Mouse (Mus musculus): Measurements from ENCODE around the gene Foxo3. TPM values are rescaled to one million over a fixed set of nuclear protein-coding genes. Genes with fewer than 3 reads are reported as not detected.
A peak's percentile ranks its signal among the peaks of the same experiment; 100 is the strongest.

The Foxo3 gene
- total RNA-seq, 2 experiments from 2014 or later, result 45.7 to 50.1 TPM

DNA sequence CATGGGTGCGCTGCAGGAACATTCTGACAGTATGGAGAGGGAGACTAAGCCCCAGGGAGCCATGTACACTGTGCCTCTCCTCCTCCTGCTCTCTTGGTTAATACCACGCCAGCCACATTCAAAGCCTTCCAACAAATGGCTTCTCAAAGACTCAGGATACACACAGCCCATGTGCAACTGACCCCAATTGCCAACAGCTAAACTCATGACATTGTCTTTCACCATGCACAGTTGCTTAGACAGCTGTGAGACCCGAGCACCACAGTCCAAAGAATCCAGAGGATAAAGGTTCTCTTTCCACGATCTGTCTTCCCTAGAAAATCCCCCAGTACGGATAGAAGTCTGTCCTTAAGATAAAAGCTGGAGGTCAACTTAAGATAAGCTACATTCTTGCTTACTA, 27.9 kb downstream of the Foxo3 start:
- no peak for DNase-seq

DNA sequence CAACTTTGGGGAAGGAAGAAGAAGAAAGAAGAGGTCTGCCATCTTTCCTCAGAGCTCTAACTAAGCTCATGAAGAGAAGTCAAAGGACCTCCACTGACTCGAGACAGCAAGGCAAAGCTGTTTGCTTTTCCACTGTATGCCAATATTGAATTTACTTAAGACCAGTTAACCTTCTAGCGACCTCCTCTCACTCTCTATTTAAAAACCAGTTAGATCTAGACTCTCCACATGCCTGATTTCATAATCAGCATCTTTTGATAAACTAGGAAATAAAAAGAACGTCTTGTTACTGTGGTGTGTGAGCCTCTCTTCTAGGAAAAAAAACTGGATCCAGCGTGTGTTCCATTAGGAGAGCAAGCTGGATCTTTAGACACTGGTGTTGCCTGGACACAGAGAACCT, 28.4 kb downstream of the Foxo3 start:
- no peak for DNase-seq

DNA sequence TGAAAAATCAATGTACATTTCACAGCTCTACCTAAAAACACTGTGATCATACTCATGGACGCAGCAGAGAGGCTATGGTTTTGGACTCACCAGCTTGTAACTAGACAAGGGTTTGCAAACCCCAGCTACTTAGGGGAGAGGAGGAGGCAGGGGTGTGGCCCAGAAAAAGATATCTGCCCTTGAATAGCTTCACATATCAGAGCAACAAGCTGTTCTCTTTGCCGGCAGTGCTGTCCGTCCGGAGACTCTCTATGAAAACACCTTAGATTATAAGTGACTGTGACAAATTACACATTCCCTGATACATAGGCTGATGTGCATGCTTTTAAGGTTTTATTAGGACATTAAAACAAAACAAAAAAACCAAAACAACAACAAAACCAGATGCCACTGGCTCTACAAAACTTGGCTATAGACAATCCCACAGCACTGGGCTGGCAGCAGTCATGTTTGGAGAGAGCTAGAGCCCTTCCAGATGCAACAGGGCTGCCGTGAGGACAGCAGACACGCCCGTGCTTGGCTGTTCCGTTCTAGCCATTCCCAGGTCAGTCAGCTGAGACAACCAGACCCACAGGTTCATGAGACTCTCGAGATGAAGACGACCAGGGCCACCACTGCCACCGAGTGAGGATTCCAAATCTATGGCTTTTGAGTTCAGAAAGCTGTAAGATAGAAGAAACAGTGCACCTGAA, 29.3 kb downstream of the Foxo3 start:
- no peak for DNase-seq

DNA sequence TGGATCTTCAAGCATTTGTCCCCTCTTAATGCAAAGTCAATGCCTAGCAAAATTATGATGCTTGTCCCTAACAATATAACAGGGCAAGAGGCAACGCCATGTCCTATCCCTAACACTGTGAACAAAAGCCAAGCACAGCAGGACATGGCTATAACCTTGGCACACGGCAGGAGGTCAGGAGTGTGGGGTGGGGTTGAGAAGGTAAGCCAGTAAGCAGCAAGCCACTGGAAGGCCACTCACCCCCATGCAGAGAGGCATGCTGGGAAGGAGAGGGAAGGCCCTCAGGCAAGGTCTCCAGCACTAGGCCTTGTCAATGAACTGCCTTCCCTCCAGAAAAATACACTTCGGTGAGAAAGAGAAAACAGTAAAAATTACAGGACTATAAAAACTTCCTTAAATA, 30.1 kb downstream of the Foxo3 start:
- DNase-seq, result no peak

DNA sequence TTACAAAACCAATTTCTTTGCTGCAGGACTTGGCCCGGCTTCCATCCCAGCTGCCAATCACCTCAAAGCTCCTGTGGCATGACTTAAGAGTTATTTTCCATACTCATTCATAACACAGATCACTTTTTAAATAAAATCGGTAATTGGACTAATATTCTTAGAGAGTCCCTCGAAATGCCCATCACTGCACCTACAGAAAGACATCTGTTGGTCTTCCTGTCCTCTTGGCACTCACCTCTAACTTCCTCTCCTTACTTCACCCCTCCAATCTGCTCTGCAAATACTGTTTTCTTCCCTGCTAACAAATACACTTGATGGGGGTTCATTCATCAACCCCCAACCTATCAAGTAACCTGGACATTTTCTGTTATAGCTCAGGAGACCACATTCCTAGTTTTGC, 30.9 kb downstream of the Foxo3 start:
- no peak for DNase-seq

DNA sequence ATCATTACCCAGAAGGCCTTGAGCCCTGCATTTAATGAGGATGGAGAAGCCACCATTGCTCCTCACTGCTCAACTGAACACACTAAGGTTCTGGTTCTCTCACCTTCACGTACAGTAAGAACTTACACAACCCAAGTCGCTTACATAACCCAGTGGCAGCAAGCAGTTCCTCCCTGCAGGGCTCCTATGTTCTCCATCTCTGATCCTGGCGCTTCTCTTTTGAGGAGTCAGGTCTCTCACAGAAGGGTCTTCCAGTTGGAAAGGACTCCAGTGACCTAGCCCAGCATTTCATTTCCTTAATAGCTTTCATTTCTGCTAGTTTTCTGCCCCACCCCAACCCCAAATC, 31.3 kb downstream of the Foxo3 start:
- DNase-seq, result no peak

DNA sequence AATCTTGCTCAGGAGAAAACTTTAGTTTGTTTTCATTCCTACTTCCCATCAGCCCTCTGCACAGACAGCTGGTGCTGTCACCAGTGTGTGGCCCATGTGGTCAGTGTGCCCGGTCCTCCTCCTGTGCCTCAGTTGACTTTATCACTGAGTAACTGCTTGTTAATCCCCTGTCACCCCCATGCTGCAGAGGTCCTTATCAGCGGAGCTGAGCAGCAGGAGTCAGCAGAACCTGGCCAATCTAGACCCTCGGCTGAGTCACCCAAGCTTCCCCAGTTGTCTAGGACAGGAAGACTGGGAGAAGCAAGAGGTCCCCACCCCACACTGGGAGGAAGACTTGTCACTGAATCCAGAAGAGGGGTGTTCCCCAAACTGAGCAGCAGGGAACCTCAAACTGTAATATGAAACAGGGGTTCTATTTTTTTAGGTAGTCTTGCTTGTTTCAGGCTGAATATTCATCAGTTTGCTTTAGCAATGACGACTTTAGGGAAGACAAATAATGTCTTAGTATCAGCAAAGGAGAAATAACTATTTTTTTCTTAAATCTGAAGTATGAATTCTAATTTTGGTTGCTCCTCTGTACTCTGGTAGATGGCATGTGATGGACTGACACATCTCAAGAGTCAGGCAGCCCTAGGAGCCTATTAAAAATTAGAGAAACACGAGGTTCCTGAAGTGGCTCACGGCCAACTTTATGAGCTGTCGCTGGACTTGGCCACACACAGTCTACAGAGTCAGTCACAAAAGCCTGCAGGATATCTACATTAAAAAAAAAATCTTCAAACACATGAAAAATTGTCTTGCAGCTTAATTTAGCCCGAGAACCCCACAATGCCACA, 31.9 kb downstream of the Foxo3 start:
- no peak for DNase-seq

DNA sequence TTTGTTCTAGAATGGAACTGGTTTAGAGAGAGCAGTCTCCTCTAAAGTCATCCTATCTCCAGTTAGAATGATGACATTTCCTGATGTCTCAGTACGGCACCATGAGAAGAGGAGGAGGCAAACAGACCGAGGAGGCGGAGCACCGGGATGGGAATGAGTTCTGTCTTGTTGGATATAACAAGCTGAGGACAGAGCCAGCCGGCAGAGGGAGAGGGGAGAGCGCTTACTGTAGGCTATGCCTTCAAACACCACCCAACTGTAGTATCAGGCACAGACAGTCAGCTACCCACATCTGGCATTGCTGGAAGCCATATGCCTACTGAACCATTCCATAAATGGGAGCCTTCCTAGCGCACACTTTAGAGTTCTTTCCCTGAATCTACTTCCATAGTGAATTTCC, 32.6 kb downstream of the Foxo3 start:
- peak in 1 of 2 experiments; percentile 15 for DNase-seq

DNA sequence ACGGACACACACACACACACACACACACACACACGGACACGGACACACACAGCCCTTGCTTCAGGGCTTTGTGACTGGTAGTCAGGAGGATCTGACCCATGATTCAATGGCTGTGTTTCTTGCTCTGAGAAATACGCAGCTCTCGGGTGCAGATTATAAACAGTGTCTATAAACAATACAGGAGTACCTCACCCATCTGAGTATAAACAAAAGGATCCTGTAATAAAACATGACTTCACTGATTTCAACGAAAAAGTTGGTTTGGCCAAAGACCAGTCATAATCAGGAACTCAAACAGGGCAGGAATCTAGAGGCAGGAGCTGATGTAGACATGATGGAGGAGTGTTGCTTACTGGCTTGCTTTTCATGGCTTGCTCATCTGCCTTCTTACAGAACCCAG, 34.1 kb downstream of the Foxo3 start:
- DNase-seq, result no peak

DNA sequence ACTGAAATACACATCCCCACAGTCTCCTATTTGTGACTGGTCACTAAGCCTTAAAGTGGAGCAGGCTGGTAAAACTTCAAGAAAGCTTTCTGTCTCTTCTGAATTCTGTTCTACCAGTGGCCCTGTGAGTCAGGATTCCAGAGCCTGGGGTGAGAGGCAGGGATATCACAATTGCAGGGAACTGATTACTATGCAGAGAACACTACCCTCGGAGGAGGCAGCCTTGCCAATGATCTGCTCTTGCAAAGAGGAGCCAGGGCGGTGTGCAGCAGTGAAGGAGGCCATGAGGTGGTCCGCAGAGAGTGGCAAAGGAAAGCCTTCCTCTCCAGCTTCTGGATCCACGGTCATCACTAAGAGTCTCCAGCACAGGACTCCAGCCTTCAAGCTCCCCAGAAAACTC, 34.8 kb downstream of the Foxo3 start:
- DNase-seq, result no peak

DNA sequence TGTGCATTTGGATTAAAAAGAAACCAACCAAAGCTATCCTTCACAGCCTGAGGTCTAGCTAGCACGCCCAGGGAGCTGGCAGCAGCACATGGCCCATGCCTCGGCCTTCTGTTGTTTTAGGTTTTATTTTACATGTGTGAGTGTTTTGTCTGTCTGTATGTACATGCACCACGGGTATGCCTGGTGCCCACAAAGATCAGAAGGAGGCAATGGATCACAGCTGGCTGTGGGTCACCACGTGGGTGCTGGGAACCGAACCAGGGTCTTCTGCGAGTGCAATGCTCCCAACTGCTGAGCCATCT, 36.8 kb downstream of the Foxo3 start:
- DNase-seq, result no peak

DNA sequence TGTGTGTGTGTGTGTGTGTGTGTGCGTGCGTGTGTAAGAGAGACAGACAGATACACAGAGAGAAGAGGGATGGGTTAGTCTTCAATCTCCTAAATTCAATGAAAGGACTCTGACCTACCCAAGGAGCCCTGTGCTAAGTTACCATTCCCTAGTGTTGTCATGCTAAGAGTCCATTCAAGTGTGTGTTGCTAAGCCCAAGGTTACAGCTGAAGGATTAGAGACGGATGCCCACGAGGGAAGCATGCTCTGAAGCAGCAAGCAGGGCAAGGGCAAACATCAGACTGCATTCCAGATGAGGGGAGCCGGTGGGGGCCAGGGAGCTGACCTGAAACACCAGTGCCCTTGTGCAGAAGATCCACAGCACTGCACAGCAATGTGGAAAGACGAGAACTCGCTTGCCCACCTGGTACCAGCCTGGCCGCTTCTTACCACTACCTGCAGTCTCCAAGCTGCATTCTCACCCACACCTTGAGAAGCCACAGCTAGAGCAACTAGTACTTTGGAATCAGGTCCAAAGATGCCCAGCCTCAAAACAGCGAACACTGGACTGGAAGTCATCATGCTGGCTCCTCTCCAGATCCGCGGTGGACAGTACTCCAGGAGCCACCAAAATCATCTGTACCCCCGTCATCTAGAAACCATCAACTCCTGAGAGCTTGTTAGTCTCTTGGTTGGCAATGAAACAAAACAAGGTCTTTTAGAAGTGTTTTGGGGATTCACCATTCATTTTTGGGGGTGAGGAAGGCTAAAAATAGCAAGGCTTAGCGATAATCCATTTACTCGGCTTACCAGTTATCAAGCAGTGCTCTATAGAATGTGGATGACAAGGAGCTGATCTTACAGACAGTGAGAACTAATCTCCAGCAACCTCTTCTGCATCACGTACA, 37.4 kb downstream of the Foxo3 start:
- no peak for DNase-seq

DNA sequence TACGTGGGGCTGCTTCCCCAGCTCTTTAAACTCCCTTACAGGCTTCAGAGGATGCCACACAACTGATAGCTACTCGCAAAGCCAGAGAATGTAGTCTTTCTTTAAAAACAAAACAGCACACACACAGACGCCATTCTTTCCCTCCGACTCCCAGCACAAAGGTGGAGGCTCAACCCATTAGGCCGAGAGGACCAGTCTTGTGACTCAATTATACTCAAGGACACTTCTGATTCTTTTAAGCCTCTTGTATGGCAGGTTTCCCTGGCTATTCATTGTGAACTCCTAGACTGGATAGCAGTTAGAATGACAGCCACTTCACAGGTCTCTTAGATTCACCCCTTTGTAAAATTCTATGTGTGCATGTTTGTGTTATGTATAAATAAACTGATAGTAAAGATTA, 38.3 kb downstream of the Foxo3 start:
- no peak for DNase-seq

DNA sequence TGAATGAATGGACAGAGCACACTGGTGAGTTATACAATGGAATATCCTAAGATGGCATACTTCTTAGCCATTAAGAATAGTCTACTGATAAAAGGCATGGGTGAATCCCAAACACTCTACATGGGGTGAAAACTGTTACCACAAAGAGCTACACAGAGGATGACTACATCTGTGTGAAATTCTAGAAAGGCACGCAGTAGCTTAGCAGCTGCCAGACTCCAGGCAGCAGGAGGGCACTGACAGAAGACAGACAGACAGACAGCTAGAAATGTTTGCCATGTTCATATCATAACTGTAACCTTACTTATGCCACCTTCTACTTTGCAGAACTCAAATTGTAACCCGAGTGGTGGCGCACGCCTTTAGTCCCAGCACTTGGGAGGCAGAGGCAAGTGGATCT, 39.0 kb downstream of the Foxo3 start:
- no peak for DNase-seq

DNA sequence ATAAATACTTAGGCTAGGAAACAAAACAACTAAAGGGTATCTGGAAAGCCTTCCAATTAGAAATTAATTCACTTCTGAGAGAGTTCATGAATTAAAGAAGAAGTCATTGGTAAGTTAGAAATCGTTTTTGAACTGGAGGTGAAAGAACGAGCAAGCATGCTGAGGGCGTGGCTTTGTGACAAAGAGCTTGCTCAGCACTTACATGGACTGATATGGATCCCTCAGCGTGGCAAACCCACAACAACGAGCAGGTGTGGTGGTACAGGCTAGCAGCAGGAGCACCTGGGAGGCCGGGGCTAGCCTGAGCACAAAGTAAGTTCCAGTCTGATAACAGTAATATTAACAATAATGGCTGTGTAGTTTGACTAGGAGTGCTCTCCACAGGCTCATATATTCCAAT, 41.2 kb downstream of the Foxo3 start:
- DNase-seq, result no peak

DNA sequence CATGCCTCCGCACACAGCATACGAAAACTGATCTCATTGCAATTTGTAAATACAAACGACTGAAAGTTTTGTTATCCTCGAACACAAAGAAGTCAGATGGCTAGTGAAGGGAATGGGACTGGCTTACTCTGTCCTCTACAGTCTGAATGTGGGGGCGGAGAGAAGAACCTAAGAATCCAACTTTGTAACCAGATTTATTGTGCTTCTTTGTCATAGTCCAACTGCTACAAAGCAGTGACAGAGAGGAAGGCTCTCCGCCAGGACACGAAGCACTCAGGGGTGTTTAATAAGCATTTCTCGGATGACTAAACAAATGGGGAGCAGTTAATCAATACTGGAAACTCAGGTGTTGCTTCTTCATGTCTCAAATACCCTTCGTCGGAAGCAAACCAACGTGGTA, 43.6 kb downstream of the Foxo3 start:
- no peak for DNase-seq

DNA sequence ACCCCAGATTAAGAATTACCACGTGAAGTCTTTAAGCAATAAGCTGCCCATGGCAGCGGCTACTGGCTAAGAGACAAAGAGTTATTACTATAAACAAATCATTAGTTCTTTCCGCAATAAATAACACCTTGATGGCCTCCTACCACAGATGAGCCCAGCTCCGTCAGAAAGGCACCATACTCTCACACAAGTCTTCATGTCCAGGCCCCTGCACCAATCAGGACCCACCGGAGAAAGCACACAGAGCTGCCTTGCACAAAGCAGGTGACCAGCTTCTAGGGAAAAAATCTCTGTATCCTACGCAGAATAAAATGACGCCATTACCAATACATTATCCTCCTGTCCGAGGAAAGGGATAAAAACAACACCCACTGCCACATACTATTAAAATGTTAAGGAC, 44.7 kb downstream of the Foxo3 start:
- DNase-seq, result no peak

DNA sequence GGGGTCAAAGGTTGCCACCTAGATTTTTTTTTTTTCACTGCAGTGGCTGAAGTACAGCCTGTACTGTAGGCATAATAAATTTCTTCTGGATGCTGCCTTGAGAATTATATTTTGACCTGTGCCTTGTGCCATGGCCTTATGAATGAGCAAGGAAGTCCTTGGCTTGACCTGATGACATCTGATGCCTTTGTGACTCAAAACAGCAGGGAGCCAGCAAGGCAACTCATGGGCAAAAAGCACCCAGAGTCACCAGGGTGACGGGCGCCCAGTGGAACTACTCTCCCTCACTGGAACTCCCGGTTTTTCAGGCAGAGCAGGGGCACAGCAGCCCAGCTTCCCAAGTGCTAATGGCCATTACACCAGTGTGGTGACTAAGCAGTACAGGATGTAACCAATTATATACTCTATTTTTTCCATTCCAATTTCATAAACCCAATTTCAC, 45.4 kb downstream of the Foxo3 start:
- DNase-seq, result no peak

DNA sequence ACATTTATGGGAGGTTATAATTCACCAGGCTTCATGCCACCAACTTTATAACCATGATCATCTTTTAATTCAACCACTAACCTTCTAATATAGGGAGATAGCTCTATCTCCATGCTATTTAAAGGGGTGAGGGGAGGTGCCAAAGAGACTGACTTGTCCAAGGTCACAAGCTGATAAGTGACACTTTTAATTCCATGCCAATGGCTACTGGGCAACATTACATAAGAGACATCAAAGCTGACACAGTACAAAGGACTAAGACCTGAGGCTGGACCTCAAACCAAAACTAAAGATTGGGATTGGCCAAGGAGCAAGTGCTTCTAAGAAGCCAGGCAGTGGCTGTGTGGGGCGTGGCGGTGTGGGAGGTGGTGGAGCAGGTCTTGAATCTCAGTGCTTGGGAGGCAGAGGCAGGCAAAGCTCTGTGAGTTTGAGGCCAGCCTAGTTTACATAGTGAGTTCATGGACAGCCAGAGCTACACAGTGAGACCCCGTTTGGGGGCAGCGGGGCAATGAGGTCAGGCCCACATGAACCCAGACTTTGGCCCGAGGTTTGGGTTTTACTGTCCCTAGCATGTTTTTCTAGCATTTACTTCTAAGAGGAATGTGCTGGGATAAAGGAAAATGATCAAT, 46.0 kb downstream of the Foxo3 start:
- no peak for DNase-seq

DNA sequence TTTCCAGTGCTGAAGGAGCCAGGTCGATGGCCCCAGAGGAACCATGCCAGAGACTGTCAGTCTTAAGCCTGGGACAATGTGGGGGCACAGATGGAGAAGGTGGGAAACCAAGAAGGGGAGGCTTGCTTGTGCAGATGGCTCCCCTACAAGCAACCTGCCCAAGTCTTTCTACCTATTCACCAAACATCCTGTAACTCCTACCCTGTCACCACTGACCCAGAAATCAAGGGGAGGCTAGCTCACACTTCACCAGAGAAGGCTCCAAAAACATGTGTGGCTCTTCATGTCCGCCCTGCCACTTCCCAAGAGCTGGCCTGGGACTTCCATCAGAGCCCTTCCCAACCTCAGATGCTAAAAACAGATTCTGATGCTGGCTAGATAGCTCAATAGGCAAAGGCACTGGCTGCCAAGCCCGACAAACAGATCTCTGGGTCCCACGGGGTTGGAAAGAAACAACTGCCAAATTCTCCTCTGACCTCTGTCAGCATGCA, 48.8 kb downstream of the Foxo3 start:
- no peak for DNase-seq

DNA sequence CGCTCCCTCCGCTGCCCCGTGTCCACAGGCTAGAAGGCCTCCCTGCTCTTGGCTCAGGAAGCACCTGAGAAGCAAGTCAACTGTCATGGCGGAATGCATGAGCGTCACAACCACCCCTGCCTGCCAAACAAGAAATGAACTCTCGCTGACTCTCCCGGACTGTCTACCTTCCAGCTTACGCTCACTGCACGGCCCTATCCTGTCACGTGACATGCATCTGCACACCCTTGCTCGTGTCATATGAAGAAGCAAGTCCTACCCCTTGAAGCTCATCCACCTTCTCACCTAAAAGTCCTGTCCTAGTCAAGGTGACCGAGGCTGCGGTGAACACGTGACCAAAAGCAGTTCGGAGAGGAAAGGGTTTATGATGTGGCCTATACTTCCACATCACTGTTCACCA, 50.4 kb downstream of the Foxo3 start:
- no peak for DNase-seq

DNA sequence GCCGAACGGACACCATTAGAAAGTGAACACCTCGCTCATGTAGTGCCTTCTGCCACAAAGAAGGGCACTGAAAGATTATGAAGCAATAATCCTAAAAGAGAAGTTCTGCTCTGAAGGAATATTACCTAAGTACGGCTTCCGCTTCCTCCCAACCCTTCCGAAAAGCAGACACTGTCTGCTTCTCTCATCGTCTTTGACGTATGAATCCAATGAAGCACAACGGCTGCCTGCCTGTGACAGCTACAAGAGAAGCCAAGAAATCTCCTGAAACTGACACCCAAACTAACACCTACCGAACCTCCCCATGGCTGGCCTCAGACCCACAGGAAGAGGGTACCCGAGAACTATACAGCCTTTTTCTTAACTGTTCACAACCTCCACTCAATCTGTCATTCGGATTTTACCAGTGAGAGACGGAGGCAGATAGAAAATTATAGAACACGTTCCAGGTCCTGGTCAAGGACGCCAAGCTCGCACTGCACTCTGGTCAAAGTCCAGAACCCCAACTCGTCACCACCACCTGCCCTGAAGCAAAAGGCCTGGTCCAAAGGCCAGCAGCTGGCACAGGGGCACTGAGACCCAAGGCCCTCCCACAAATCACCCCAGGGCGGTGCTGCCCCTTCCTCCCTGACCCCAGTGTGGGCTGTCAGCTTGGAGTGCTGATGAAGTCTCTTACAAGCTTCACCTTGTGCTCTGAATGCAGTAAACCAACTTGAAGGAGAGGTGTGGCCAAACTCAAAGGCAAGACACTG, 51.2 kb downstream of the Foxo3 start:
- DNase-seq, result no peak
